ENCODE assay signal across 8 mouse cellular contexts in the genomic region with DNA sequence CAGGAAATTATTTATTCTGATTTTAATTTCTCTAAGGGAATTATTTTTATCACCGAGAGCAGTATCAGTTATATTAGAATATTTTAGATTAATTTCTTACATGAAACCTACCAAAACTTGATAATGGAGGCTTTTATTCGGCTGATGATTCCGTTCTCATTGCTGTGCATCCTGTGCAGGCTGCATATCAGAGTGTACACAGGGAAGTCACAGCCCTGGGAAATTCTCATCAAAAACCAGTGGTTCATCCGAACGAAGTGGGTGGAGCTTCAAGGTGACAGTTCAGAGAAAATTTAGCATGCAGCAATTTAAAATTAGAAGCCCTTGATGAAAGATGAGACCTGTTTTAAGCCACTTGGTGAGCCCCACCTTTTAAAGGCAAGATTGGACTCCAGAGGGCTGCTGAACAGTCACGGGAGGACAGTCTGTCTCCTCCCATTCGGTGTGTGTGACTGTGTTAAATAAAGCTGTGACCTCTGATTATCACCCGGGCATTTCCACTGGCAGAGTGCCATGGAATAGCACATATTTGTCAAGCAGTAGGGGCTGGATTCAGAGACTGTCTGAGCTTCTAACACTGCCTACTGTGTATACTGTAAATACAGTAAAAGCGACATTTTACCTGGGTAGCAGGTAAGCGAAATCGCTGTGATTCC.
DNase-seq lines count a peak whose midpoint lies in the region.

No protein-coding gene starts in this region.

- DNase-seq in lung, postnatal 14 days = peak; percentile 14
- no peak for DNase-seq in lung, postnatal 25 days (ENCODE audit: low spot score)
- peak; percentile 81 for DNase-seq in heart, adult 8-10 months (ENCODE audit: low spot score)
- peak; percentile 28 for DNase-seq in kidney, adult 18-20 months
- DNase-seq in skeletal muscle tissue, adult 2 months (ENCODE audit: low read depth, low spot score) = peak; percentile 64
- DNase-seq in spleen, adult 12 weeks (ENCODE audit: low spot score) = no peak
- no peak for DNase-seq in left cerebral cortex, postnatal 10 days (ENCODE audit: extremely low spot score in 1 of 2, low spot score in 2 of 2)
- no peak for DNase-seq in frontal cortex, postnatal 25 days (ENCODE audit: low spot score in 2 of 2)

- intact Hi-C loops in left cerebral cortex, postnatal 10 days (cut with DNase I) = no loop called here

Comparison
In these comparisons a context has a peak if more than half of its experiments do, and no peak if none do; other contexts are left out.
1. DNase-seq: peak in lung, postnatal 14 days (single experiment), heart, adult 8-10 months (single experiment), kidney, adult 18-20 months (single experiment) and skeletal muscle tissue, adult 2 months (single experiment); none in lung, postnatal 25 days (single experiment), spleen, adult 12 weeks (single experiment), left cerebral cortex, postnatal 10 days (0 of 2) and frontal cortex, postnatal 25 days (0 of 2).